Mouse (Mus musculus) midbrain, embryonic 15.5 days (tissue): ENCODE measurements at regions not wholly inside any gene's neighbourhood (a gene's known extent, or its start where the extent isn't known, plus 50 kb on each side); places are given as distances from the start of the nearest gene placed in this dataset.
A peak's percentile ranks its signal among the peaks of the same experiment; 100 is the strongest.

Experiments used
- ATAC-seq: fragments of 200-750 bp; cut with Nextera tagmentation; replicated peaks from 2 replicates; pipeline ENCODE4 v1.8.0; 2017; ENCODE audit warnings: moderate TSS enrichment
- H3K27ac ChIP-seq: fragments of 300-500 bp; sonication (generic); 2 replicates; pipeline ENCODE4 v1.5.1; 2015; ENCODE audit warnings: mild to moderate bottlenecking, inconsistent platforms
- H3K27me3 ChIP-seq: fragments of 300-500 bp; sonication (generic); replicated peaks from 2 replicates; pipeline ENCODE4 v1.6.1; 2015; ENCODE audit warnings: inconsistent platforms
- H3K36me3 ChIP-seq: fragments of 300-500 bp; sonication (generic); replicated peaks from 2 replicates; pipeline ENCODE4 v1.6.1; 2015; ENCODE audit warnings: inconsistent platforms
- H3K4me1 ChIP-seq: fragments of 300-500 bp; sonication (generic); 2 replicates; pipeline ENCODE4 v1.6.1; 2015; ENCODE audit warnings: inconsistent platforms
- H3K4me2 ChIP-seq: fragments of 300-500 bp; sonication (generic); 2 replicates; pipeline ENCODE4 v1.6.1; 2015; ENCODE audit warnings: inconsistent platforms, mild to moderate bottlenecking, moderate library complexity
- H3K4me3 ChIP-seq: fragments of 300-500 bp; sonication (generic); 2 replicates; pipeline ENCODE4 v1.5.1; 2015; ENCODE audit warnings: mild to moderate bottlenecking, inconsistent platforms
- H3K9ac ChIP-seq: fragments of 300-500 bp; sonication (generic); 2 replicates; pipeline ENCODE4 v1.6.1; 2015; ENCODE audit warnings: mild to moderate bottlenecking, inconsistent platforms
- H3K9me3 ChIP-seq: fragments of 300-500 bp; sonication (generic); 2 replicates; pipeline ENCODE4 v1.6.1; 2016; ENCODE audit warnings: inconsistent platforms
- WGBS: fragments of 180-500 bp; shearing (Covaris S2); methylation state at CpG from one replicate; pipeline ENCODE4 v1.1.7; 2015; ENCODE audit warnings: mixed read lengths; 5-methylcytosine and 5-hydroxymethylcytosine counted together

DNA sequence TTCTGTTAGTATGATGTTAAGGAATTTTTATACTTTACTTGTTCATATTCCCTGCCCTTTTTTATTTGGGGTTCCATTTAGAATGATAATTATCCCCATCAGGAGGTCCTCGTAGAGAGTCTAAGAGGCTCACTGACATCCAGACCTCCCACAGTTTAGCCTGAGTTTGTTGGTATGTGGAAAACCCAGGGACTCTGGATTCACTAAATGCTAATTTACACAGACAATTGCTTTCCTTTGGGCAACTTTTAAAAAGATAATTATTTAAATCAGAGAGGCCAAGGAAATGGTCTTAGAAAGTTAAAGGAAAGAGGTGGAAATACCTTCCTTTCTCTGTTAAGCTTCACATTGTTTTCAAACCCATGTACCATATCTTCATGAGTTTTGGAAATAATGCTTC, 312.7 kb upstream of the Xrcc4 start:
- Histone ChIP-seq H3K36me3 (no peaks in the 10 kb centered on the region), H3K4me1 (no peaks in the 10 kb centered on the region), H3K27ac (no peak overlapping the region), H3K27me3 (no peaks in the 10 kb centered on the region), H3K4me2 (no peak overlapping the region), H3K9ac (no peak overlapping the region), H3K4me3 (no peak overlapping the region), H3K9me3 (no peaks in the 10 kb centered on the region)
- 18% methylated on average over 1 of the region's 1 CpGs for WGBS
- no peak for ATAC-seq

DNA sequence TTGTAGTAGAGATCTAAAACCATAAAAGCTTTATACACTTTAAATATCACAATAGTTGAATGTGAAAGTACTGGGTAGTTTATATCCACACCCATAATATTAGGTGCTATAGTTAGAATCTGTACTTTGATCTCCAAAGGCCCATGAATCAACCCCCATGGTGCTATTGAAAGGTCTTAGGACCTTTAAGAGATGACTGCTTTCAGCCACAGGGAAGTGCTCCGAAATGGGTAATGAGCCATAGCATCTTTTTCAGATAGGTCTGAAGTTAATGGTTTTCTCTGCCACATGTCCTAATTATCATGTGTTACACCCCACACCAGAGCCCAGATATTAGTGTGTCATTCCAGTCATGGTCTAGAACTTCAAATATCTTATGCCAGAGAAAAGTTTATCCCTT, 312.1 kb upstream of the Xrcc4 start:
- Histone ChIP-seq H3K9me3 (no peaks in the 10 kb centered on the region), H3K4me1 (no peaks in the 10 kb centered on the region), H3K27me3 (no peaks in the 10 kb centered on the region), H3K4me3 (no peak overlapping the region), H3K9ac (no peak overlapping the region), H3K36me3 (no peaks in the 10 kb centered on the region), H3K27ac (no peak overlapping the region), H3K4me2 (no peak overlapping the region)
- ATAC-seq: no peak
- WGBS: 25% methylated on average over 1 of the region's 1 CpGs

DNA sequence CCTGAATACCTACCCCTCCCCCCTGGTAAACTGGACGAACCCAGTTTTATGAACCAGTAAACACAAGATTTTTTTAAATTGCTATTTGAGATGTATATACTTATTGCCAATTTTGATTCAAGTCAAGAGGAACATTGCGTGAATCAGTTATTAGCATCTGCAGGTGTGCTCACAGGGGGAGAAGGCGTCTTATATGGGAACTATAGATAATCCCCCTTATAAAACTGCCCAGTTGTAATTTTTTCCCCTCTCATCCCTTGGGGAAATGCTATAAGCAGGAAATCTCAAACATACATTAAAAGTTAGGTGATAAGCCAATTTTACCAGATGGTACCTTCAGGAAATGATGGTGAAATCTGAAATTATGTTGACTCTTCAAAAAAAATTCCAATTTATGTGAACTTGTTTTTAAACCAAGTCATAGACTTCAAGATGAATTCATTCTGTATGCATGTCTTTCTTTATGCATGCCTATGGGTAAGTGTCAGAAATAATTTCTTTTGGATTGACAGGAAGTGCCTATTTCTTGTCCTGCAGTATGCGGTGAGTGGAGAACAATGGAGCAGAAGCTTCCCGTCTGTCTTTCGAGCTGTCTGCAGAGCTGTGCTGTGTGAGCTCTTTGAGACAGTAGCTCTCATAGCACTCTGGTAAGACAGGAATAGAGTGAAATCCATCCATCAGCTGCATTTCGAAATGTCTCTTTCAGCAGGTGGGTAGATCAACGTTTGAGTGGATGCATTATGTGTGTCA, 306.0 kb upstream of the Xrcc4 start:
- Histone ChIP-seq H3K4me3 (no peak overlapping the region), H3K9me3 (no peaks in the 10 kb centered on the region), H3K9ac (no peak overlapping the region), H3K36me3 (no peaks in the 10 kb centered on the region), H3K27ac (no peak overlapping the region), H3K4me2 (no peak overlapping the region), H3K27me3 (no peaks in the 10 kb centered on the region), H3K4me1 (0 out of 2 replicates have a peak, but pooled peaks cover 4% of the 10 kb centered on the region)
- WGBS: 71% methylated on average over 8 of the region's 8 CpGs
- ATAC-seq: no peak; the same call in 1 of the 2 replicates

GRCm38 (mm10) chr13:90394815-90395241, 305.4 kb upstream of the Xrcc4 start:
- no peaks in the 10 kb centered on the region for H3K27me3 ChIP-seq
- 0 out of 2 replicates have a peak, but pooled peaks cover 4% of the 10 kb centered on the region for H3K4me1 ChIP-seq
- no peak overlapping the region for H3K27ac ChIP-seq
- H3K9ac ChIP-seq: no peak overlapping the region
- H3K4me2 ChIP-seq: no peak overlapping the region
- H3K4me3 ChIP-seq: no peak overlapping the region
- H3K9me3 ChIP-seq: no peaks in the 10 kb centered on the region
- peak; percentile 81; the same call in 1 of the 2 replicates for ATAC-seq
- WGBS: 48% methylated on average over 5 of the region's 5 CpGs
- H3K36me3 ChIP-seq: no peaks in the 10 kb centered on the region

DNA sequence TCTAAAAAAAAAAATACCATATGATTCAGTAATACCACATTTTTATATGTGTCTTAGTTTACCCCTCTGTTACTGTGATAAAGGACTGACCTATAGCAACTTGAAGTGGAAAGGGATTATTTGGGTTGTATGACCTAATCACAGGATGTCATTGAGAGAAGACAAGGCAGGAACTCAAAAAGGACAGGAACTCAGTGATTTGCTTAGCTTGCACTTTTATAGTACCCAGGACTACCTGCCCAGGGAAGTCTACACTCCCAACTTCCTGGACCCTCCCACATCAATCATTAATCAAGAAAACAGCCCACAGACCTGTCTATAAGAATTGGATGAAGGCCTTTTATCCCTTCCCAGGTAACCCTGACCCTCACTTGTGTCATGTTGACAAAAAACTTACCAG, 303.0 kb upstream of the Xrcc4 start:
- H3K9me3 ChIP-seq: no peaks in the 10 kb centered on the region
- no peaks in the 10 kb centered on the region for H3K27me3 ChIP-seq
- no peaks in the 10 kb centered on the region for H3K36me3 ChIP-seq
- H3K4me2 ChIP-seq: no peak overlapping the region
- H3K4me1 ChIP-seq: 0 out of 2 replicates have a peak, but pooled peaks cover 4% of the 10 kb centered on the region
- H3K27ac ChIP-seq: no peak overlapping the region
- no peak overlapping the region for H3K9ac ChIP-seq
- ATAC-seq: no peak
- no peak overlapping the region for H3K4me3 ChIP-seq

DNA sequence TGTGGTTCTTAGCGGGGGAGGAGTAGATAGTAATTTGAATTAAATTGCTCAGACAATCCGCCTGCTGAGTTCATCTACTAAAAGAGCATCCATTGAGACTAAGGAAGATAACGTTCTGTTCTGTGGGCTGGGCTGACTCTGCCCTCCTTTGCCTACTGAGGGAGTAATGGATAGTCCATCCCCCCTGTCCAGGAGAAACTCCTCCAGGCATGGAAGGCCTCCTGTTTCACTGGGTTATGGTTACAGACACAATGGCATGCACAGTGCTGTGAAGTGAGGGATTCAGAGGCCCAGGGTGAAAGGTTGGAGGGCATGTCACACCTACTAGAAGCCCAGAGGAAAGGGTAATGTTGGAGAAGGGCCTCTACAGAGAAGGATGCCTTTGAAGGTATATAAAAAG, 287.2 kb upstream of the Xrcc4 start:
- no peaks in the 10 kb centered on the region for H3K27me3 ChIP-seq
- no peak overlapping the region for H3K27ac ChIP-seq
- ATAC-seq: peak; percentile 66; the same call in 1 of the 2 replicates
- H3K4me3 ChIP-seq: no peak overlapping the region
- H3K36me3 ChIP-seq: no peaks in the 10 kb centered on the region
- no peaks in the 10 kb centered on the region for H3K9me3 ChIP-seq
- H3K4me2 ChIP-seq: no peak overlapping the region
- no peak overlapping the region for H3K9ac ChIP-seq
- no peaks in the 10 kb centered on the region for H3K4me1 ChIP-seq
- WGBS: 64% methylated on average over 3 of the region's 3 CpGs

DNA sequence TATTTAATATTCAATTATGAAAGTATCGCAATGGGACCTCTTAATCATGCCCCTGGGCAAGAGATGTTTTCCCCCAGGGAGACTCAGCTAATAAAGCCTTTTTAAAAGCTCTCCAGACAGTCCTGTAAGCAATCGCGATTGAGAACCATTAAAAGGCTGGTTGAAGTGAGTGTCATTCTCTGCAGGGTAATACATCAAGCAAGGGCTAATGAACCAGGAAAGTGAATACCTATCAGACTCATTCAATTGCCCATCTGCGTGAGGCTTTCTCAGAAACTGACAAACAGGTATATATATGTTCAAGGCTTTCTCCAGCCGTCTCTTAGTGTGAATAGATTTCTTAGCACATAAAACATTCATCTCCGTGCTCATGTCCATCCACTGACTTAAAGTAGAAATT, 286.8 kb upstream of the Xrcc4 start:
- WGBS: 67% methylated on average over 6 of the region's 6 CpGs
- no peak for ATAC-seq

DNA sequence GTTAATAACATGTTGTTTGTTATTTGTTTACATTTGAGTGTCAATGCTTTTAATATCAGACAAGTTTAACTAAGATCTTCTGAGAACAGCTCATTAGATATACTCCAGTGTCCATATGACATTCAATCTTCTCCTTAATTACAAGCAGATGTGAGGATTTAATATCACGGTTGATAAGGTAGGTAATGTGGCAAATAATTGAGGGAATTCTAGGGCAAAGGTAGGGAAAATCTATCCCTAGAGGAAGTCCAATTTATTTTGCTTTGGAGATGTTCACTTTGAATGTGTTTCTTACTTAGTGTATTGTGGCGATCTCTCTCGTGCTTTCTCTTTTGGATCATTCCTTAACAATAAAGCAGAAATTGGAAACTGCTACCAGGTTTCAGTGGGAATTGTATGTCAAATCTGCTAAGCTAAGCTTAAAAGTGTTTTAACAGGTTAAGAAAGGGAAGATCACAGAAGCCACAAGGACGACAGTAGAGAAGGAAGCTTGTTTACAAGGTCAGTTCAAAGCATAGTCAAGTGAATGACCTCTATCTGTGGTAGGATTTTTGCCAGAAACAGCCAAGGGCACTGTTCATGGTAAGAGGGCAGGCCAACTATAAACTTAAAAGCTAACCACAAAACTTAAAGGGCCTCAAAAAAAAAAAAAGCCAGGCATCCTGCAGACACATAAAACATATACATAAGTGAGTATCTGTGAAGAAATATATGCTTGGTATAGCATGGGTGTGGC, 282.2 kb upstream of the Xrcc4 start:
- Histone ChIP-seq H3K4me3 (no peak overlapping the region), H3K9ac (no peak overlapping the region), H3K4me2 (no peak overlapping the region), H3K4me1 (no peaks in the 10 kb centered on the region), H3K9me3 (no peaks in the 10 kb centered on the region), H3K36me3 (no peaks in the 10 kb centered on the region), H3K27me3 (no peaks in the 10 kb centered on the region), H3K27ac (no peak overlapping the region)
- 72% methylated on average over 4 of the region's 4 CpGs for WGBS
- no peak for ATAC-seq

More for the DNA sequence above, 286.8 kb upstream of the Xrcc4 start:
- no peak overlapping the region for H3K9ac ChIP-seq
- H3K27me3 ChIP-seq: no peaks in the 10 kb centered on the region
- H3K4me2 ChIP-seq: no peak overlapping the region
- H3K4me3 ChIP-seq: no peak overlapping the region
- H3K36me3 ChIP-seq: no peaks in the 10 kb centered on the region
- H3K9me3 ChIP-seq: no peaks in the 10 kb centered on the region
- H3K27ac ChIP-seq: no peak overlapping the region
- no peaks in the 10 kb centered on the region for H3K4me1 ChIP-seq

DNA sequence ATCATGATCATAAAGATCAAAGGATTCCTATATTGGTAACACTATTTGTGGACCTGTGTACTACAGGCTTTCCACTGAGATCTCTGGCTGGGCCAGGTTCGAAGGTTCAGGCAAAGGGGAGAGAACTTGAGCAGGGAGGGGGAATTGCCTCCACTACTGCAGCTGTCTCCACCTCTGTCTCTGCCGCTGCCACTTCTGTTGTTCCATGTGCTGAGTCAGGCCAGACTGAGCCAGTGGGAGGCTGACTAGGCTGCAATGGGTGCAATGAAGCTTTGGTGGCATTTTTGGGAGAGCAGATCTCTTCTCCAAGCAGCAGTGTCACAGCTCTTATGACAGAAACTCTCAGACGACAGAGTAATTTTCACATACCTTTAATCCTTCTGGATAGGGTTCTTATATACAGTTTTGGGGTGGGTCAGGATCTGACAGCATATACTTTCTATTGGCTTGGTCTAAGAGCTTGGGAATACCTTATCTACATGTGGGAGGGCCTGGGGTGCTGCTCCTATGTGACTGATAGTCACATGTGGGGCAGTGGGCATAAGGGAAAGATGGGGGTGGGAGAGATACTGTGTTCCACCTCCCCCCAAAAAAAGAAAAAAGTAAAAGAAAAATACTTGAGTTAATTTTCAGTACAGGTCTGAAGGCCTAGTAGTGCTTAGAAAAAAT, 281.5 kb upstream of the Xrcc4 start:
- Histone ChIP-seq H3K4me2 (no peak overlapping the region), H3K4me3 (no peak overlapping the region), H3K27me3 (no peaks in the 10 kb centered on the region), H3K27ac (no peak overlapping the region), H3K36me3 (no peaks in the 10 kb centered on the region), H3K9me3 (no peaks in the 10 kb centered on the region), H3K9ac (no peak overlapping the region), H3K4me1 (no peaks in the 10 kb centered on the region)
- no peak for ATAC-seq
- WGBS: 75% methylated on average over 3 of the region's 3 CpGs

GRCm38 (mm10) chr13:90364518-90365027, 275.2 kb upstream of the Xrcc4 start:
- Histone ChIP-seq H3K36me3 (no peaks in the 10 kb centered on the region), H3K9me3 (no peaks in the 10 kb centered on the region), H3K4me2 (no peak overlapping the region), H3K27me3 (no peaks in the 10 kb centered on the region), H3K4me1 (no peaks in the 10 kb centered on the region), H3K9ac (no peak overlapping the region), H3K4me3 (no peak overlapping the region), H3K27ac (no peak overlapping the region)
- no peak for ATAC-seq
- WGBS: 83% methylated on average over 4 of the region's 4 CpGs

DNA sequence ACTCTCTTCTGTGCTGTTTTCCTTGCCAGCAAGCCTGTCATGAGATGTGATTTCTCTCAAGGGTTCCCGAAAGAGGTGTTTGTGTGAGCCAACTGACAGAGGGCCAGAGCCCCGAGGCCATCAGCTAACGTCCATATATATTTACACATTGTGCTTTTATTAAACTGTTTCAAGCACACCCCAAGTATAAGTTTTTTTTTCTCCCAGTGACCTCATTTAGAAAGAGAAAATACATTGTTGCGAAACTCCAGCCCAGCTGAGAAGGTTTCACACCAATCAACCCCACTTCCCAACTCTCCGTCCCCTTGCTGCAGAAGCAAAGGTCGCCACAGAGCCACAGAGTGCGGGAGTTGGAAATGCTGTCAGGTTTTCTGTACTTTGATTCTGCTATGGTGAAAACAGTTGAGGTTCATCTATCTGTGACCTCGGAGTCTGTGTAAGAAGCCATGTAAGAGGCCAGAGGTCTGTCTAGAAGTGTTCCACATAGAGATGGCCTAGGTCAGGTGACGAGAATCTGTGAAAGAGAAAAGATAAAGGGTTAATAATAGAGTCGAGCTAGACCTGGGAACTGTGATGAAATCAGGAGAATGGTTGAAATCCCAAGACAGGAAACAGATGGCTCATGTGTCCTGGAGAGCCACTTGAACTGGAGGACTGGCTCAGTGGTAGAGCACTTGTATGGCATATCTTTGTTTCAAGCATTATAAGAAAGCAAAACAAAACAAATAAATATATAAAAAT, 270.6 kb upstream of the Xrcc4 start:
- no peak for ATAC-seq
- no peaks in the 10 kb centered on the region for H3K4me1 ChIP-seq
- no peaks in the 10 kb centered on the region for H3K36me3 ChIP-seq
- H3K9me3 ChIP-seq: no peaks in the 10 kb centered on the region
- H3K27ac ChIP-seq: no peak overlapping the region
- no peak overlapping the region for H3K9ac ChIP-seq
- H3K27me3 ChIP-seq: no peaks in the 10 kb centered on the region
- H3K4me2 ChIP-seq: no peak overlapping the region
- 86% methylated on average over 10 of the region's 10 CpGs for WGBS
- H3K4me3 ChIP-seq: no peak overlapping the region

DNA sequence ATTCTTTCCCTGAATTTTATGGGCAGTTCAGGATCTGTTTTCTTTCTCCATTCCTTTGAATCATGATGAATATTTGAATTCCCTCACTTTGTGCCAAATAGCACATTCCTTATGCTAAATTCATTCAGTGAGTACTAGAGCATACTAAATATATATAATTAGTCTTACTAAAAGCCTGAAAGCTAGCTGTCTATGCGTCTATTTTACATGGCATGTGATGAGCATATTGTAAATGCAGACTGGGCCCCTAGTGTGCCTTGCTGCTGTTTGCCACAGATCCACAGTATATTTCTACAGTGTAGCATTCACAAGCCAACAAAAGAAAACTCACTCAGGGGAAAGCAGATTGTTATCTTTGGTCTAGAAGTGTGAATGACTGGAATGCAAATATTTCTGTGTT, 268.7 kb upstream of the Xrcc4 start:
- H3K9ac ChIP-seq: no peak overlapping the region
- no peaks in the 10 kb centered on the region for H3K4me1 ChIP-seq
- no peak overlapping the region for H3K4me2 ChIP-seq
- H3K4me3 ChIP-seq: no peak overlapping the region
- H3K36me3 ChIP-seq: no peaks in the 10 kb centered on the region
- no peak overlapping the region for H3K27ac ChIP-seq
- 48% methylated on average over 1 of the region's 1 CpGs for WGBS
- no peak; the same call in 1 of the 2 replicates for ATAC-seq
- no peaks in the 10 kb centered on the region for H3K9me3 ChIP-seq
- H3K27me3 ChIP-seq: no peaks in the 10 kb centered on the region
